Mouse (Mus musculus): ENCODE measurements around the gene Bid. TPM values are rescaled to one million over a fixed set of nuclear protein-coding genes. Genes with fewer than 3 reads are reported as not detected.
"Not testable (repeated sequence)": the region's sequence is repeated elsewhere in the genome, so short reads cannot be mapped to it uniquely, and the experiment has no call there.

Gene Bid
- polyA plus RNA-seq, 1 experiment from 2014 or later = 21.1 TPM

- H3K27ac ChIP-seq (ENCODE audit: low read length) = no peak overlapping the region
- no peak overlapping the region for H3K4me2 ChIP-seq (replicated peaks; ENCODE audit: low read depth, low read length)
- 80% methylated on average over 4 of the region's 4 CpGs for WGBS
Observed at GRCm38 (mm10) chr6:120914533-120914910, 2.1 kb downstream of the Bid start.

GRCm38 (mm10) chr6:120913783-120914182, 2.9 kb downstream of the Bid start:
- ATAC-seq (ENCODE audit: insufficient number of reproducible peaks, insufficient read depth, low FRiP score, low read depth) = no peak
- H3K9ac ChIP-seq (replicated peaks; ENCODE audit: low read depth, low read length) = no peak overlapping the region
- H3K4me3 ChIP-seq (ENCODE audit: low read depth, low read length) = no peak overlapping the region
- no peak overlapping the region for H3K4me2 ChIP-seq (replicated peaks; ENCODE audit: low read depth, low read length)
- no peaks in the 10 kb centered on the region for H3K36me3 ChIP-seq (ENCODE audit: control insufficient read depth, insufficient read depth, low read length)
- WGBS = 81% methylated on average over 8 of the region's 8 CpGs
- H3K27ac ChIP-seq (ENCODE audit: low read length) = no peak overlapping the region
- H3K4me1 ChIP-seq (ENCODE audit: control insufficient read depth, insufficient read depth, low read length) = peaks cover 4% of the 10 kb centered on the region; the same call in 1 of the 2 replicates
- H3K9me3 ChIP-seq (ENCODE audit: control insufficient read depth, low read depth, low read length) = no peaks in the 10 kb centered on the region
- H3K27me3 ChIP-seq (ENCODE audit: control insufficient read depth, insufficient read depth, low read length) = no peaks in the 10 kb centered on the region

More at GRCm38 (mm10) chr6:120914533-120914910, 2.1 kb downstream of the Bid start:
- ATAC-seq (ENCODE audit: insufficient number of reproducible peaks, insufficient read depth, low FRiP score, low read depth) = no peak
- Histone ChIP-seq H3K4me3 (ENCODE audit: low read depth, low read length) (no peak overlapping the region), H3K36me3 (ENCODE audit: control insufficient read depth, insufficient read depth, low read length) (no peaks in the 10 kb centered on the region), H3K9me3 (ENCODE audit: control insufficient read depth, low read depth, low read length) (no peaks in the 10 kb centered on the region), H3K9ac (replicated peaks; ENCODE audit: low read depth, low read length) (no peak overlapping the region), H3K27me3 (ENCODE audit: control insufficient read depth, insufficient read depth, low read length) (no peaks in the 10 kb centered on the region), H3K4me1 (ENCODE audit: control insufficient read depth, insufficient read depth, low read length) (peaks cover 4% of the 10 kb centered on the region; the same call in 1 of the 2 replicates)

DNA sequence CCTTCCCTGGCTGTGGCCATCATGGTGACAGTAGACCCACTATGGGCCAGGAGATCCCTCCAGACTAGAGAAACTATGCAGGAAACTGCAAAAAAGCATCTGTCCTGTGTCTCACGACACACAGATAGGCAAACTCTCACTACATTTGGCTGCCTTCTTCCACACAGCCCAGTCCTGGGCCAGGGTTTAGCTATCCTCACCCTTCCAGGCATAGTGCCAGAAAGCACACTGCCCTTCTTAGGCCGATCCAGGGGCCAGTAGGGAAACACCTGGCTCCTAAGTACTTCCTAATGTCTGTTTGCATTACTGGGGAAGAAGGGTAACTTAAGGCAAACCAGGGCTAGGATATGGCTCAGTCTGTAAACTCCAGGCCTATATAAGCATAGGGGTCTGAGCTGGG, 3.7 kb downstream of the Bid start:
- no peaks in the 10 kb centered on the region for H3K36me3 ChIP-seq (ENCODE audit: control insufficient read depth, insufficient read depth, low read length)
- H3K9me3 ChIP-seq (ENCODE audit: control insufficient read depth, low read depth, low read length) = no peaks in the 10 kb centered on the region
- peaks cover 4% of the 10 kb centered on the region; the same call in 1 of the 2 replicates for H3K4me1 ChIP-seq (ENCODE audit: control insufficient read depth, insufficient read depth, low read length)
- H3K4me3 ChIP-seq (ENCODE audit: low read depth, low read length) = no peak overlapping the region
- 36% methylated on average over 2 of the region's 2 CpGs for WGBS
- H3K9ac ChIP-seq (replicated peaks; ENCODE audit: low read depth, low read length) = no peak overlapping the region
- H3K27me3 ChIP-seq (ENCODE audit: control insufficient read depth, insufficient read depth, low read length) = no peaks in the 10 kb centered on the region
- no peak overlapping the region for H3K27ac ChIP-seq (ENCODE audit: low read length)
- no peak for ATAC-seq (ENCODE audit: insufficient number of reproducible peaks, insufficient read depth, low FRiP score, low read depth)
- H3K4me2 ChIP-seq (replicated peaks; ENCODE audit: low read depth, low read length) = no peak overlapping the region

- Histone ChIP-seq H3K4me2 (replicated peaks; ENCODE audit: low read depth, low read length) (no peak overlapping the region), H3K4me1 (ENCODE audit: control insufficient read depth, insufficient read depth, low read length) (peaks cover 4% of the 10 kb centered on the region; the same call in 1 of the 2 replicates), H3K27ac (ENCODE audit: low read length) (no peak overlapping the region), H3K9ac (replicated peaks; ENCODE audit: low read depth, low read length) (no peak overlapping the region), H3K27me3 (ENCODE audit: control insufficient read depth, insufficient read depth, low read length) (no peaks in the 10 kb centered on the region), H3K9me3 (ENCODE audit: control insufficient read depth, low read depth, low read length) (no peaks in the 10 kb centered on the region), H3K36me3 (ENCODE audit: control insufficient read depth, insufficient read depth, low read length) (no peaks in the 10 kb centered on the region), H3K4me3 (ENCODE audit: low read depth, low read length) (no peak overlapping the region)
- WGBS = 71% methylated on average over 13 of the region's 13 CpGs
- ATAC-seq (ENCODE audit: insufficient number of reproducible peaks, insufficient read depth, low FRiP score, low read depth) = no peak
Observed at GRCm38 (mm10) chr6:120911213-120912007, 5.2 kb downstream of the Bid start.

DNA sequence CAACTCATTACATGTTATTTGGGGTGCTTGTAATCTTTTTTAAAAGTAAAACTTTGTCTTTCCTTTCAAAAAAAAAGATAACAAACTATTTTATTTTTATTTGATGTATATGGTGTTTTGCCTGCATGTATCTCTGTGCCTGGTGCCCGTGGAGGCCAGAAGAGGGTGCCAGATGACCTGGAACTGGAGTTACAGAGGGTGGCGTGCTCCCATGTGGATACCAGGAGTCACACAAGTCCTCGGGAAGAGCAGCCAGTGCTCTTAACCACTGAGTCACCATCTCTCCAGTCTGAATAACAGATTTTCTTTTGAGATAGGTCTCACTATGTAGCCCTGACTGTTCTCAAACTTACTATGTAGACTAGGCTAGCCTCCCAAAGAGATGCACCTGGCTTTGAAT, 7.2 kb downstream of the Bid start:
- Histone ChIP-seq H3K4me2 (replicated peaks; ENCODE audit: low read depth, low read length) (no peak overlapping the region), H3K4me3 (ENCODE audit: low read depth, low read length) (no peak overlapping the region), H3K27me3 (ENCODE audit: control insufficient read depth, insufficient read depth, low read length) (no peaks in the 10 kb centered on the region), H3K9ac (replicated peaks; ENCODE audit: low read depth, low read length) (no peak overlapping the region), H3K9me3 (ENCODE audit: control insufficient read depth, low read depth, low read length) (no peaks in the 10 kb centered on the region), H3K27ac (ENCODE audit: low read length) (no peak overlapping the region), H3K4me1 (ENCODE audit: control insufficient read depth, insufficient read depth, low read length) (peaks cover 4% of the 10 kb centered on the region; the same call in 1 of the 2 replicates), H3K36me3 (ENCODE audit: control insufficient read depth, insufficient read depth, low read length) (no peaks in the 10 kb centered on the region)
- 86% methylated on average over 3 of the region's 3 CpGs for WGBS
- ATAC-seq (ENCODE audit: insufficient number of reproducible peaks, insufficient read depth, low FRiP score, low read depth) = no peak

GRCm38 (mm10) chr6:120907876-120908597, 8.6 kb downstream of the Bid start:
- H3K9me3 ChIP-seq (ENCODE audit: control insufficient read depth, low read depth, low read length); H3K9ac ChIP-seq (replicated peaks; ENCODE audit: low read depth, low read length); H3K27me3 ChIP-seq (ENCODE audit: control insufficient read depth, insufficient read depth, low read length); H3K4me1 ChIP-seq (ENCODE audit: control insufficient read depth, insufficient read depth, low read length); H3K27ac ChIP-seq (ENCODE audit: low read length); H3K4me3 ChIP-seq (ENCODE audit: low read depth, low read length); H3K4me2 ChIP-seq (replicated peaks; ENCODE audit: low read depth, low read length); ATAC-seq (ENCODE audit: insufficient number of reproducible peaks, insufficient read depth, low FRiP score, low read depth); H3K36me3 ChIP-seq (ENCODE audit: control insufficient read depth, insufficient read depth, low read length): not testable (repeated sequence)
- WGBS = 85% methylated on average over 9 of the region's 10 CpGs

- Histone ChIP-seq H3K4me1 (ENCODE audit: control insufficient read depth, insufficient read depth, low read length) (peaks cover 4% of the 10 kb centered on the region; the same call in 1 of the 2 replicates), H3K9ac (replicated peaks; ENCODE audit: low read depth, low read length) (no peak overlapping the region), H3K9me3 (ENCODE audit: control insufficient read depth, low read depth, low read length) (no peaks in the 10 kb centered on the region), H3K27me3 (ENCODE audit: control insufficient read depth, insufficient read depth, low read length) (no peaks in the 10 kb centered on the region), H3K4me2 (replicated peaks; ENCODE audit: low read depth, low read length) (no peak overlapping the region), H3K36me3 (ENCODE audit: control insufficient read depth, insufficient read depth, low read length) (no peaks in the 10 kb centered on the region), H3K27ac (ENCODE audit: low read length) (no peak overlapping the region), H3K4me3 (ENCODE audit: low read depth, low read length) (no peak overlapping the region)
- 91% methylated on average over 6 of the region's 6 CpGs for WGBS
- no peak for ATAC-seq (ENCODE audit: insufficient number of reproducible peaks, insufficient read depth, low FRiP score, low read depth)
Observed at GRCm38 (mm10) chr6:120906521-120906920, 10.1 kb downstream of the Bid start.

DNA sequence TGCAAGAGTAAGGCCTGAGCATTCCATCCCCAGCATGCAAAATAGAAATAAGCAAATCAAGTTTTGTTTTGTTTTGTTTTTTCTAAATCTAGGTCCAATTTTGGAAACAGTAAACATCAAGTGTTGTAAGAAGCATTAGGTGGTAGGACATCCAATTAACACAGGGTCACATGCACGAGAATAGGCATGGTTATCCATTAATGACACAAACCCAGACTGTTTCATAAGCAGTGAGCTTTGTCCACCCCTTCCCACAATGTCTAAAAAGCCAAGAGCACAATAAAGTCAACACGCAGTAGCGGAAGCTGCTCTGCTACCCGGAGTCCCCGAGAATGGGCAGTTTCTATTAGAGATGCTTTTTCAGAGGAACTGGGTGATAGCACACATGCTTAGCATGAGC, 11.5 kb downstream of the Bid start:
- no peak overlapping the region for H3K4me2 ChIP-seq (replicated peaks; ENCODE audit: low read depth, low read length)
- no peak overlapping the region for H3K4me3 ChIP-seq (ENCODE audit: low read depth, low read length)
- no peak overlapping the region for H3K9ac ChIP-seq (replicated peaks; ENCODE audit: low read depth, low read length)
- no peak for ATAC-seq (ENCODE audit: insufficient number of reproducible peaks, insufficient read depth, low FRiP score, low read depth)
- 85% methylated on average over 5 of the region's 5 CpGs for WGBS
- H3K27ac ChIP-seq (ENCODE audit: low read length) = no peak overlapping the region
- H3K9me3 ChIP-seq (ENCODE audit: control insufficient read depth, low read depth, low read length) = no peaks in the 10 kb centered on the region
- H3K36me3 ChIP-seq (ENCODE audit: control insufficient read depth, insufficient read depth, low read length) = no peaks in the 10 kb centered on the region
- no peaks in the 10 kb centered on the region for H3K27me3 ChIP-seq (ENCODE audit: control insufficient read depth, insufficient read depth, low read length)
- H3K4me1 ChIP-seq (ENCODE audit: control insufficient read depth, insufficient read depth, low read length) = no peaks in the 10 kb centered on the region
